Mouse (Mus musculus): ENCODE data around the gene Gm45716. TPM values are rescaled to one million over a fixed set of nuclear protein-coding genes. Genes with fewer than 3 reads are reported as not detected.

The Gm45716 gene
- polyA plus RNA-seq, 1 experiment from 2014 or later: 3.7 TPM

DNA sequence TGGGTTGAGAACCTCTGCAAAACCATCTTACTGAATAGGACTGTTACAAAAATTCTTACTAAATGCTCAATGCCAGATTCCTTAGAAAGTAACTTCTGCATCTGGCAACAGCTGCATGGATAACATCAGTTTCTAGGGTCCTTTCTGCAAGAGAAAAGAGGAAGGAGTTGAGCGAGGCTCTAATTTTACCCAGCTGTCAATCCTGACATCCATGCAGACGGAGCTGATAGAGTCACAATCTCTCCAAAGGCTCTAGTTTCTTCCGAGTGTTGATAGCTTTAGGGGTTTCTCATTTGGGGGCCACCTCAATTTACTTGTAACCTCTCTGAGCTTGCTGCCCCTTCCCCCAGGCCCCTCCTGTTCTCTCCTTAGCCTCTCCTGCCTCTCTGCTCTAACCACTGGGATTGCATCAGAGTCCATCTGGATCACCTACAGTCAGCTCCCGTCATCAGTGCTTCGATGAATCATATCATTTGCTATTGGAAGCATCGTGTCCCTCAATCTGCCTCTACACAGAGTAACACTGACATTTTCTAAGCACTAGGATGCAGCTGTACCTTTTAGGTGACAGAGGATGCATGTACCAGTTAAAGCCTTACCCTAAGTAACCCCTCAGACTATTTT, 32.7 kb downstream of the Gm45716 start:
- Histone ChIP-seq H3K27ac (replicated peaks) (no peak overlapping the region), H3K9ac (no peak overlapping the region), H3K9me3 (replicated peaks) (no peaks in the 10 kb centered on the region), H3K4me1 (replicated peaks) (no peaks in the 10 kb centered on the region), H3K4me2 (no peak overlapping the region), H3K4me3 (replicated peaks) (no peak overlapping the region), H3K36me3 (replicated peaks) (no peaks in the 10 kb centered on the region), H3K27me3 (no peaks in the 10 kb centered on the region)
- WGBS (ENCODE audit: insufficient replicate concordance): 17% methylated on average over 6 of the region's 6 CpGs
- no peak for ATAC-seq (ENCODE audit: insufficient read depth)

DNA sequence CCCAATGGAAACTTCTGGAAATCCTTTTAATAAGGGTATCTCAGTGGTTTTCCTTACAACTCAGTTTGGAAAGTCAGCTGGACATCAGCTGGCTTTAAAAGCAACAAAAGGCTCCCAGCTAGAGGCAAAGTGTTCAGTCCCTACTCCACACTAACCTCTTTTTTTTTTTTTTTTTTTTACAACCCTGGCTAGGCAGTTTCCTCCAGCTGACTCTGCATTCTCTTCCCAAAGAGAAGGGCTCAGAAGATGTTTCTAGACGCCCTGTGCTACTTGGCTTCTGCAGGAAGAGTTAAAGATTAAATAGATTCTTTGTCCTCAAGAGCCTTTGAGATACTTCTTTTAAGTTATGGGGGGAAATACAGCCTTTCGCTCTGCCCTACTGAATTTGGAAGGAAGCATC, 33.3 kb downstream of the Gm45716 start:
- WGBS (ENCODE audit: insufficient replicate concordance): 30% methylated on average over 2 of the region's 2 CpGs
- Histone ChIP-seq H3K27ac (replicated peaks) (no peak overlapping the region), H3K4me3 (replicated peaks) (no peak overlapping the region), H3K4me2 (no peak overlapping the region), H3K36me3 (replicated peaks) (no peaks in the 10 kb centered on the region), H3K9me3 (replicated peaks) (no peaks in the 10 kb centered on the region), H3K4me1 (replicated peaks) (peaks cover 4% of the 10 kb centered on the region; the same call in 1 of the 2 replicates), H3K9ac (no peak overlapping the region), H3K27me3 (no peaks in the 10 kb centered on the region)
- ATAC-seq (ENCODE audit: insufficient read depth): no peak

DNA sequence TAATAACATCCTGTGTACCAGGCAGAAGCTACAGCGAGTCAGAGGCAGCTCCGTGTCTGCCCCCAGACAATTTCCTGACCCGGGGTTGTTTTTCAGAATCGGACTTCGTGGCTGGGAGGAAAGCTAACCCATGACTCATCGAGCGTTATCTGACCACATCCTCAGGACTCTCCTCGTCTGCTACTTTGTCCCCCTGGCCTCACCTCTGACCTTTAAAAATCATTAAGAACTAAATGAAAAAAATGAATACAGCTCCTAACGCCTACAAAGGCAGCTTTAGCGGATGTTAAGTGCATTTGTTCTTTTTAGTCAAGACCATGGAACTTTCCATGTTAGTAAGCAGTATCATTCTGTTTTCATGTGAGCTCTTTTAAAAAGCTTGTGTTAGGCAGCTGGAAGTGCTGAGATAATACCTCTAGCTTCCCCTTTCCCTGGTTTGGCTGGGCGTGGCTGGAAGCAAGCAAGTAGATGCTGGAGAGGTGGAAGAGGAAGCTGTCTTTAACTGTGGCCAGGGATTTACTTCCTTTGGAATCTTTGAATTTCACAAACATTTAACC, 37.5 kb downstream of the Gm45716 start:
- no peak overlapping the region for H3K27ac ChIP-seq (replicated peaks)
- peak; percentile 22; the same call in 1 of the 2 replicates for ATAC-seq (ENCODE audit: insufficient read depth)
- H3K27me3 ChIP-seq: no peaks in the 10 kb centered on the region
- 6% methylated on average over 11 of the region's 11 CpGs for WGBS (ENCODE audit: insufficient replicate concordance)
- no peak overlapping the region for H3K4me3 ChIP-seq (replicated peaks)
- peaks cover 5% of the 10 kb centered on the region; the same call in 1 of the 2 replicates for H3K4me1 ChIP-seq (replicated peaks)
- H3K4me2 ChIP-seq: no peak overlapping the region
- H3K9me3 ChIP-seq (replicated peaks): no peaks in the 10 kb centered on the region
- no peak overlapping the region for H3K9ac ChIP-seq
- no peaks in the 10 kb centered on the region for H3K36me3 ChIP-seq (replicated peaks)

DNA sequence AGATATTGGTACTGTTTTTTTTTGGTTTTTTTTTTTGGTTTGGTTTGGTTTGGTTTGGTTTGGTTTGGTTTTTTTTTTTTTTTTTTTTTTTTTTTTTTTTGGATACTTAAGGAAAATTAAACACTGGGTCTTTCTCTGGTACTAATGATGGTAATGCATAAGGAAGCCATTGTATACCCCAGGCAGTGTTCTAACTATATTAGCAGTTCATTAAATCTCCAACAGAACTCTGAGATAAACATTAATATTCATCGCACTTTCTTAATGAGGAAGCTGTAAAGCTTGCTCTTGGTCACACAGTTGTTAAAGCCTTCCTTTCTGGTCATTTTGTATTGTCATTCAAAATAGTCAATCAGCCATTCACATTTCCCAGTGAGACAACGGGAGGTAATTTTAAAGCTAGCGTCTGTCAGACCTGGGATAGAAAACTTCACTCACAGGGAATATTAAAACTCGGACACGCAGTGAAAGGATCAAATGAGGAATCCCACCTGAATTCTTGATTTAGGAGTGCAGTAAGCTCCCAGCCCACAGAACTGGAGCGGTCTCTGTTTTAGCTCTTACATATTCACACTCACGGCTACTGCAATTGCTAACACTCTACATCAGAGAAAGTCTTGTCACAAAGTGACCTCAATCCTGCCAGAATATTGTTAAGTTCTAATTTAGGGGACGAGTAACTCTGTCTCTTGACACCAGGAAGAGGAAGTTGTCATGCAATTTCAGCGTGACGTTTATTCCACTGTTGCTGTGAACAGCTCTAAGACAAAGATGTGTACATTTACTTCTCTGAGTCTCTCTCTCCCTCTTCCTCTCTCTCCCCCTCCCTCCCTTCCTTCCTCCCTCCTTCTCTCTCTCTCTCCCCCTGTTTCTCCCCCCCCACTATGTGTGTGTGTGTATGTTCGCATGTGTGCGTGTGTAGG, 39.8 kb downstream of the Gm45716 start:
- no peak overlapping the region for H3K27ac ChIP-seq (replicated peaks)
- no peaks in the 10 kb centered on the region for H3K27me3 ChIP-seq
- no peaks in the 10 kb centered on the region for H3K36me3 ChIP-seq (replicated peaks)
- H3K9me3 ChIP-seq (replicated peaks): no peaks in the 10 kb centered on the region
- H3K4me3 ChIP-seq (replicated peaks): no peak overlapping the region
- 43% methylated on average over 12 of the region's 12 CpGs for WGBS (ENCODE audit: insufficient replicate concordance)
- no peak for ATAC-seq (ENCODE audit: insufficient read depth)
- peaks cover 8% of the 10 kb centered on the region; the same call in 1 of the 2 replicates for H3K4me1 ChIP-seq (replicated peaks)
- no peak overlapping the region for H3K9ac ChIP-seq
- H3K4me2 ChIP-seq: no peak overlapping the region

DNA sequence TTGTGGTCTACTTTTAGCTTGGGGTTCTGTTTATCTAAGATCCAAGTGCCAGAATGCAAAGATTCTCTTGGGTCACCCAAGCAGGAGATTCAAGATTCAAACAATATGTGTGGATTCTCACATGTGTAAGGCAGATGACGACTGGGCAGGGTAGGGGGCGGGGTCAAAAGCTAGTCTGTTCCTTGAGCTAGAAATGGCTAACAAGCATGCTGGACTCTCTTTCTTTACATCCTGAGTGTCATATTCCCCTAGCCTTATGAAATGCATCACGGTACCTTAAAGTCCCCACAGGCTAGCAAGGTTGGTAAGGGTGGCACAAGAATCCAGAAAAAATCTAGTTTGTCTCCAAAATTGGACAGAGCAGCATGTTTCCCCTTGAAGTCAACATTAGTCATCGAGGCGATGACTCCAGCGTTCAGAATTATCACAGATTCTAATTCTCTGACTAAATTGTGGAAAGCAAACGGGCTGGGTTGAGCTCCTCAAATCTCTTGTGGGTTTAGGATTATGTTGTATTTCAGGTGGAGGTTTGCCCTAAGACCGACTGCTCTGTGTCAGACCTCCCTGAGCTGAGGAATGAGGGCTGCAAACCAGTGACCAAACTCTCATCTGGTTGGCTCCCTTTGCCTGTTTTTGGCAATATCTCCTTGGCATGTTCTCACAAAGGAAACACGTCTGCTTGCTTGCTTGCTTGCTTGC, 40.9 kb downstream of the Gm45716 start:
- no peak for ATAC-seq (ENCODE audit: insufficient read depth)
- H3K9me3 ChIP-seq (replicated peaks): no peaks in the 10 kb centered on the region
- H3K4me2 ChIP-seq: no peak overlapping the region
- H3K4me3 ChIP-seq (replicated peaks): no peak overlapping the region
- H3K4me1 ChIP-seq (replicated peaks): peaks cover 8% of the 10 kb centered on the region; the same call in 1 of the 2 replicates
- no peak overlapping the region for H3K9ac ChIP-seq
- no peaks in the 10 kb centered on the region for H3K36me3 ChIP-seq (replicated peaks)
- WGBS (ENCODE audit: insufficient replicate concordance): 62% methylated on average over 9 of the region's 9 CpGs
- H3K27ac ChIP-seq (replicated peaks): no peak overlapping the region
- no peaks in the 10 kb centered on the region for H3K27me3 ChIP-seq

DNA sequence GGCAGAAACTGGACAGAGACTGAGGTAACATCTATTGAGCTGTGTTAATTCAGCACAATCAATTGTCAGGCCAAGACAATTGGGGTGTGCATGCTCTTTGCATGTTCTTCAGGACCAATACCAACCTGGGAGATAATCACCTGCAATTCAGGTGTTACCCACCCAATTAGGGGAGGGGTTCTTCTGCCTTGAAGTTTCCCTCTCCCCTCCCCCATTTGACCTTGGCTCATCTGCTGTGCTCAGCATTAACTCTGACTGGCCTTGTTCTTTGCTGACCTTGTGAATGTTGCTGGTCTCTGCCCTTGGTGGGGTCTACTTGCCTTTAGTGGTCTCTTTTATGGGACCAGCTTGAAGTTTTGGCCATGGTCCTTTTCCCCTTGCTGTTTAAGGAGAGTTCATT, 42.3 kb downstream of the Gm45716 start:
- no peaks in the 10 kb centered on the region for H3K27me3 ChIP-seq
- H3K4me3 ChIP-seq (replicated peaks): no peak overlapping the region
- no peak overlapping the region for H3K4me2 ChIP-seq
- no peak overlapping the region for H3K27ac ChIP-seq (replicated peaks)
- H3K36me3 ChIP-seq (replicated peaks): no peaks in the 10 kb centered on the region
- H3K9me3 ChIP-seq (replicated peaks): no peaks in the 10 kb centered on the region
- peaks cover 8% of the 10 kb centered on the region; the same call in 1 of the 2 replicates for H3K4me1 ChIP-seq (replicated peaks)
- H3K9ac ChIP-seq: no peak overlapping the region
- no peak for ATAC-seq (ENCODE audit: insufficient read depth)

DNA sequence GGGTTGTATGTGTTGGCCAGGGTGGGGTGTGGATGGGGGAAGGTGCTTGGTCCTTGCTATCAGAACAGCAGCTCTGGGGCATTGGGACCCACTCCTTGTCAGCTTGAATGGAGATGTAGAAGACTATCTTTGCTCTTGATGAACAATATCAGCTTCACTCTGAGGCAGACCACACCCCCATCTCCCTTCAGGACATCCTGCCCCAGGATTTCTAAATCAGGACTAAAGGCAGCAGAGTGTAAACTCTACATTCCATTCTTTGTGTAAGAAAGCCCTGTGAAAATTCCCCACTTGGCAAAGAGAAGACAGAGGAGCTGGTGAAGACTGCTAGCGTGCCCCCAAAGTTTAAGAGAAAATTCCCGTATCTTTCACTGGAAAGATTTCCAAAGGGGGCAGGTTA, 43.2 kb downstream of the Gm45716 start:
- 59% methylated on average over 2 of the region's 2 CpGs for WGBS (ENCODE audit: insufficient replicate concordance)
- ATAC-seq (ENCODE audit: insufficient read depth): no peak
- H3K4me1 ChIP-seq (replicated peaks): peaks cover 5% of the 10 kb centered on the region; the same call in 1 of the 2 replicates
- H3K36me3 ChIP-seq (replicated peaks): no peaks in the 10 kb centered on the region
- H3K9ac ChIP-seq: no peak overlapping the region
- H3K9me3 ChIP-seq (replicated peaks): no peaks in the 10 kb centered on the region
- no peak overlapping the region for H3K27ac ChIP-seq (replicated peaks)
- no peaks in the 10 kb centered on the region for H3K27me3 ChIP-seq
- H3K4me3 ChIP-seq (replicated peaks): no peak overlapping the region
- H3K4me2 ChIP-seq: no peak overlapping the region

DNA sequence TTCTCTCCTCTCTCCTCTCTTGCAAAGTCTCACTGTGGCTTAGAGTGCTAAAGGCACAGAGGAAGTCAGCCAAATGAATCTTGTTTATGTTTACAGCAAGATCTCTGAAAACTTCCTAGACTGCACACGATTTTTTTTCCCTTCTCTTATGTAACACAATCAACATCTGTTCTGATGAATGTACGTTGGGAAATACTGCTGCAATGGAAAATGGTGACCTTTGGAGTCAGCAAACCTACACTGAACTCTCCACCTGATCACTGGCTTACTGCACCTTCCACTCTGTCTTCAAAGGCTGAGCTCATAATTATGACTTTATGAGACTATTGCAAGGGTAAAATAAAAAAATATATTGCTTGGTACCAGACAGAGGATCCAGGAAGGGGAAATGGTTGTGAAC, 44.1 kb downstream of the Gm45716 start:
- Histone ChIP-seq H3K27ac (replicated peaks) (no peak overlapping the region), H3K9me3 (replicated peaks) (no peaks in the 10 kb centered on the region), H3K27me3 (no peaks in the 10 kb centered on the region), H3K4me2 (no peak overlapping the region), H3K4me3 (replicated peaks) (no peak overlapping the region), H3K36me3 (replicated peaks) (no peaks in the 10 kb centered on the region), H3K4me1 (replicated peaks) (peaks cover 3% of the 10 kb centered on the region; the same call in 1 of the 2 replicates), H3K9ac (no peak overlapping the region)
- ATAC-seq (ENCODE audit: insufficient read depth): no peak
- WGBS (ENCODE audit: insufficient replicate concordance): 6% methylated on average over 2 of the region's 2 CpGs

DNA sequence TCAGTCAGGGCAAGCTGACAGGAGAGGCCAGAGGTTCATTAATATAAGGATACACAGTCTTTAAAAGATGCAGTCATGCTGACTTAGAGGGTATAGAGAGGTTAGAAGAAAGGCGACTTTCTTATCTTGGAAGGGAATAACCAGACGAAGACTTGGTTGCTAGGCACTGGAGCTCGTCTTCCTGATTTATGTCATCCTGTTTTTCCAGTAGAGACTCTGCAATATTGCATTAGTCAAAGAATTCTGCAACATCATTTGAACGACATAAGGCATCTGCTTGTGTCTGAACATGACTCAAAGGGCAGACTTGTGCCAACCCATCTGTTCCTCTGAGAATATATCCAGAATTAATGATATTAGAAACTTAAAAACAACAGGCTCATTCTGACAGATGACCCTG, 45.2 kb downstream of the Gm45716 start:
- ATAC-seq (ENCODE audit: insufficient read depth): 0 out of 2 replicates have a peak, but pooled peaks have one; percentile 25
- Histone ChIP-seq H3K4me1 (replicated peaks) (peaks cover 3% of the 10 kb centered on the region; the same call in 1 of the 2 replicates), H3K9me3 (replicated peaks) (no peaks in the 10 kb centered on the region), H3K27me3 (no peaks in the 10 kb centered on the region), H3K27ac (replicated peaks) (no peak overlapping the region), H3K9ac (no peak overlapping the region), H3K36me3 (replicated peaks) (no peaks in the 10 kb centered on the region), H3K4me3 (replicated peaks) (no peak overlapping the region), H3K4me2 (no peak overlapping the region)
- WGBS (ENCODE audit: insufficient replicate concordance): 20% methylated on average over 4 of the region's 4 CpGs

DNA sequence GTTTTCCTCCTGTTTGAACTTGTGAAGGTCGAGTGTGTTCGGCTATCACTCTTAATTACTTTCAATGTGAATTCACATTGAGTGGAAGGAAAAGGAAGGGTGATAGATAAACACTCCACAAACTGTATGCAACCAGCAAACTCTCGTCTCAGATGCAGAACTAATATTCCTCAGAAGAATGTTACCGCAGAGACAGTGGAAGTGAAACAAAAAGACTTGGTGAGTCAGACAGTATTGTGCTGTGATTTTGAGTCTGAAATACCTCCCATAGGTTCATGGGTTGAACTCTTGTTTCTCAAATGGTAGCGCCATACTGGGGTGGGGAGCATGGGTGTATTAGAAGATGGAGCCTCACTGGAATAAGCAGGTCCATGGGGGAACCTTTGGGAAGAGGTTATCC, 47.7 kb downstream of the Gm45716 start:
- Histone ChIP-seq H3K27me3 (no peaks in the 10 kb centered on the region), H3K27ac (replicated peaks) (no peak overlapping the region), H3K4me1 (replicated peaks) (peaks cover 3% of the 10 kb centered on the region; the same call in 1 of the 2 replicates), H3K4me2 (no peak overlapping the region), H3K9me3 (replicated peaks) (no peaks in the 10 kb centered on the region), H3K9ac (no peak overlapping the region), H3K4me3 (replicated peaks) (no peak overlapping the region), H3K36me3 (replicated peaks) (no peaks in the 10 kb centered on the region)
- no peak for ATAC-seq (ENCODE audit: insufficient read depth)
- 53% methylated on average over 5 of the region's 5 CpGs for WGBS (ENCODE audit: insufficient replicate concordance)

DNA sequence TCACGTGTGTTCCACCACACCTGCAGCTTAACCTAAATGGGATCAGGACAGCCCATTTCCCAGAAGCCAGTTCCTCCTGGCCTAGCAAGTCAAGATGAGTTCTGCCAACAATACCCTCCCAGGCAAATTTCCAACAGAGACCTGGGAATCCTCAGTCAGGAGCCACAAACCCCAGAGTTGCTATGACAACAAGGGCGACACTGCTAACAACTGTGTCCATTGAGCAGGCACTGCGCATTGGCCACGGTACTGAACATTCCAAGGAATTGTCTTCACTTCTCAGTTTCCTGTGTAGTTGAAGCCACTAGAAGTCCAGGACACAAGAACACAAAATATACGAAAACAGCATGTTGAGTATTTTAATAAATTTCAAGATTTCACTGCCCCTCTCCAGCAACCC, 50.1 kb downstream of the Gm45716 start:
- no peaks in the 10 kb centered on the region for H3K36me3 ChIP-seq (replicated peaks)
- H3K4me3 ChIP-seq (replicated peaks): no peak overlapping the region
- H3K9ac ChIP-seq: no peak overlapping the region
- 71% methylated on average over 5 of the region's 5 CpGs for WGBS (ENCODE audit: insufficient replicate concordance)
- no peak overlapping the region for H3K27ac ChIP-seq (replicated peaks)
- ATAC-seq (ENCODE audit: insufficient read depth): no peak
- H3K4me1 ChIP-seq (replicated peaks): peaks cover 12% of the 10 kb centered on the region
- H3K9me3 ChIP-seq (replicated peaks): no peaks in the 10 kb centered on the region
- H3K4me2 ChIP-seq: no peak overlapping the region
- H3K27me3 ChIP-seq: no peaks in the 10 kb centered on the region

All from liver, embryonic 15.5 days (tissue).